Mouse (Mus musculus) bone marrow, adult 2 months (tissue): ENCODE data around the gene Tchp.

Experiments used
- CTCF ChIP-seq: fragments of 200-500 bp; IDR thresholded peaks from 2 replicates; pipeline ENCODE4 v1.5.1; 2011; ENCODE audit warnings: low read length, control low read depth; ENCODE audit not compliant: control insufficient read depth, insufficient read depth
- POLR2A ChIP-seq: fragments of 200-500 bp; IDR thresholded peaks from 2 replicates; pipeline ENCODE4 v1.6.1; 2011; ENCODE audit warnings: low read depth, mild to moderate bottlenecking, control low read depth, low read length, borderline replicate concordance; ENCODE audit not compliant: control insufficient read depth

DNA sequence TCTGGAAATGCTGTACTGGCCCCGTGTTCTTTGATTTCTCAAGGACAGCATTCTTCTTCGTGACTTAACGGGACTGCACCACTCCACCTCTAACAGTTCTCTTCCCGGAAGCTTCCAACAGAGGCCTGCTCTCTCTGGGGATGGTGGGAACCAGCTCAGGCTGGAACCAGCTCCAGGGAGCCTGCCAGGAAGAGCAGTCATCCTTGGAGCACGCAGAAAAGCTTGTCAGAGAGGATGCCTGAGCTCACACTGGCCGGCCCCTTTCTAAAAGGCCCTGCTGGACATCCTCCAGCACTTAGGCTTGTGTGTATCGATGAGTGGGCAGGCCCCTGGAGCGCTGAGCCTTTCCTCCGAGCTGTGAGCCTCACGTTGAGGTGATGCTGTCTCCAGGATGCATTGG, 20.6 kb downstream of the Tchp start:
- no peak for TF ChIP-seq POLR2A
- TF ChIP-seq CTCF, result no peak
